Mouse (Mus musculus): Measurements from ENCODE around the gene Gm28035.

The Gm28035 gene

GRCm38 (mm10) chr2:30238906-30239465, 1.4 kb upstream of the Gm28035 start:
- no peak for DNase-seq

DNA sequence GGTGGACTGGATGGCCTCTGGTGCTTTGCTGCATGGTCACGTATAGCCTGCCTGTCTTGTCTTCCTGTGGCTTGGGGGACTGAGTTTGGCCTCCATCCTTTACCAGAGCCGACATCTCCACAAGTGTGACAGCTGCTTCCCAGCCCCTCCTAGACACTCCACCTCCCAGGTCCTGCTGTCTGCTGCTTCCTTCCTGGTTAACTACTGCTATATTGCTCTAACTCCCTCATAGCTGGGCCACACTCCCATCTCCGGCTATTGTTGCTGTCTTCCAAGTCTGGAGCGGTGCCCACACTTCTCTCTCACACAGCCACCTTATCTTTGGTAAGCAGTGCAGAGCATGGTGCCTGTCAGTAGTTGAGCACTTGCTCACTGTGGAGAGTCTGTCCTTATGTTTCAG, 590 bp upstream of the Gm28035 start:
- no peak for DNase-seq

- DNase-seq, result no peak
Measured at GRCm38 (mm10) chr2:30242509-30242908, 2.1 kb downstream of the Gm28035 start.

DNA sequence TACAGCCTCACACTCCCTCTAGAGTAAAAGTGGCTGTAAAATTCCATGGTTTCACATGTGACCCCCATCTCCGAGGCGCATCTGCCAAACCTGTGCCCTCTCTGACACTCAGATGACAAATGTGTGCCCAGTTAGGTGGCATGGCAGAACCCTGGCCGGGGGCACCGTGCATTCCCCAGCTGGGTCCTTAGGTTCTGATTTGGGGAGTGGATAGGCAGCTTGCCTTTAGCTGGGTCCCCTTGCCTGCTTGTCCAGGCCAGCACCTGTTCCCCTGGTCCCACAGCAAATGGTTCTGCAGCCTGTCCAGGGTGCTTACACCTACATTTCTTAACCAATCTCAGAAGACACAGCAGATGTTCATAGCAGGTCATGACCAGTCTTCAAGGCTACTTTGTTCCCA, 3.0 kb downstream of the Gm28035 start:
- DNase-seq, result no peak

DNA sequence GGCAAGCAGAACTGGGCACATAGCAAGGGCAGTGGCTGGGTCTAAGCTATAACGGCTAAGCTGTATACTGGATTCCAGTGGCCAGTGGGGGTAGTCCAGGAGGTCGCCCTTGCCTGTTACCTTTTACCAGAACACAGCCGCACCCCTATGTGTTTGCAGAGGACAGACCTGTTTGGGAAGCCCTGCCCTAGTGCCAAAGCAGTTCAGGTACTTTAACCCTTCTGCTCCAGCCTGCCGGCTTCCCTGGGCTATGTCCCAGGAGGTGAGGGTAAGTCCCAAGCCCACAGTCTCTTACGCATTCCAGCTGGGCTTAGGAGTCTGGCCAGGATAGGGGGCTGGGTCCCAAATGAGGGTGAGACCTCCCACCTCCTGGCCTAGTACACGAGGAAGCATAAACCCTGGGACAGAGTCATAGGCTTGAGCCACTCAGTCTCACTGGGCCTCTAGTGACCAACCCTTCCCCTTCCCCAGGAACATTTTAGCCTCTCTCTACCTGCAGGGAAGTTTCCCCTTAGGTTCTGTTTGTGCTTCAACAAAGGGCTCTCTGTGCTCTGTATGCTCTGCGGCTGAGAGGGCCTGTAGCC, 4.3 kb downstream of the Gm28035 start:
- no peak for DNase-seq

GRCm38 (mm10) chr2:30247036-30247435, 6.7 kb downstream of the Gm28035 start:
- no peak for DNase-seq

- no peak for DNase-seq
Measured at GRCm38 (mm10) chr2:30247681-30248080, 7.3 kb downstream of the Gm28035 start.

DNA sequence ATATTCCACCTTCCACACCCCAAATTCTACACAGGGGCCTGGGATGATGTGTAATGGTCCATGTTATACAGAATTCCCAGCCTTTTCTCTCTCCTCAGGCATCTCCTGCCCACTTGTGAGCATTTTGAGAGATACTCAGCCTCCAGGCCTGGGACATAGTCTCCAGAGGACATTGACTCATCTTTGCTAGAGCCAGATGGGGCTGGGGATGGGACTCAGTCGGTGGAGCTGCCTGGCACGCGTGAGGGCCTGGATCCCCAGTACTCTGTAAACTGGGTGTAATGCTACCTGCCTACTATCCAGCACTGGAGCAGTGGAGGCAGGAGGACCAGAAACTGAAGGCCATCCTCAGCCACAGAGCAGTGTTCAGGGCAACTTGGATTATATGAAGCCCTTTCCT, 8.8 kb downstream of the Gm28035 start:
- DNase-seq, result no peak

DNA sequence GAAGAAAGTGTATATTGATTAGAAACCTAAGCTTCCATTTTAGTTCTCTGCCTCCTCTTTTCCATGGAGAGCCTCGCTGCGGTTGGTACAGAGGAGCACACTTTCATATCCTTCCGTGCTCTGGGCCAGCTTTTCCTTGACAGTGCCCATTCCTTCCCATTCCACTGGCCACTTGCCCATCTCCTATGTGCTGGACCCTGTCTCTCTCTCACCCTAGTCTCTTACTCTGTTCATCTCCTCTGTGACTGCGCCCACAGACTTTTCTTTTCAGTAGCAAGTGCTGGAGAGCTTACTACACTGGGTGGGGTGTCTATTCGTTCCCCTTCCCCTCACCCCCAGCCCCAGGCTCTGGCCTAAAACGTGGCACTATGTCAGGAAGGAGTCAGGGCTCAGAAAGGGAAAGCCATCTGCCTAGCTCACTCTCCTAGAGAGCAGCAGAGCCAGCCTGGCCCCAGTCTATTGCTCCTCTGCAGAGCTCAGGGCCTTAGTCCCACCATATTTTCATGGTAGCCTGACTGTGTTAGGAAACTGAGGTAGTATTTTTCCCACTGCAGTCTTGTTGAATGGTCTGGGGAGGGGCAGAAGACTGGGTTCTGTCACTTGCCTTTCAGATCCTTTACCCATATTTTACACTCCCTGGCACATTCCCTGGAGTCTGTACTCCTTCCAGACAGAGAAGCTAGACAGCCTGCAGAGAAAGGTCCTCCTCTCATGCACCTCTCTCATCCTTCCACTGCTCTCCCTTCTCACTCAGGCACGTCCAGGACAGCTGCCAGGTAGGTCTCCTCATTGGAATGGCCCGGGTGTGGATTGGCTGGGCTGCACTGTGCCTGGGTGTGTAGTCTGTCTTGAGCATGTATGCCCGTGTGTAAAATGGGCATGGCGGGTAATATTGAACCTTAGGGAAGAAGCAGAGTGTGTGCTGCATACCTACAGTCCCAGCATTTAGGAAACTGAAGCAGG, 10.1 kb downstream of the Gm28035 start:
- DNase-seq, result no peak

DNA sequence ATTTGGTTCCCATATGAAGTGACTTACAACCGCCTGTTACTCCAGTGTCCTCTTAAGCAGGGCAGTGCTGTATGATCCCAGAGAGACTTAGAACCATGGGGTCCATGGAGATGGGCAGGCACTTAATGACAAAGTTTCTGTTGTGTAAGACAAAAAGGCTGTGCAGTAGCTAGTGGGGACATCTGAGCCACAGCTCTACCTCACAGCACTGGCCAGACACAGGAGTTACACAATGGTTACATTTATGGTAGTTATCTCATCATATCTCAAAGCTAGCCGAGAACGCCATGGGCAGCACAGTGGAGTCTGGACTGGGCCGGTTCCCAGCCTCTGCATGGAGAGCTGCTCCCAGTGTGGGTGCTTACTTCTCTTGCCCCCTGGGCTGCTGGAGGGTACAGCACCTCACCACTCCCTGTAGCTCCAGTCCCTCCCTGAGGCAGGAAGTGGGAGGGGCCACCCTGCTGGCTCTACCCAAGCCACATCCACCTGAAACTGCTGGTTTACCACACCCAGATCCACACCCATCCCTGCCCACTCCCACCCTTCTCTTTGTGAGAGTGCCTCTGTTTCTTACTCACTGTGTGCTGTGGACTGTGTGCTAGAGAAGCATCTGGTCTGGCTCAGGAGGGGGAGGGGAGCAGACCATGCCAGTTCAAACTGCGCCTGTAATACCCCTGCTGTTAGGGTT, 11.2 kb downstream of the Gm28035 start:
- peak; percentile 88 for DNase-seq

DNA sequence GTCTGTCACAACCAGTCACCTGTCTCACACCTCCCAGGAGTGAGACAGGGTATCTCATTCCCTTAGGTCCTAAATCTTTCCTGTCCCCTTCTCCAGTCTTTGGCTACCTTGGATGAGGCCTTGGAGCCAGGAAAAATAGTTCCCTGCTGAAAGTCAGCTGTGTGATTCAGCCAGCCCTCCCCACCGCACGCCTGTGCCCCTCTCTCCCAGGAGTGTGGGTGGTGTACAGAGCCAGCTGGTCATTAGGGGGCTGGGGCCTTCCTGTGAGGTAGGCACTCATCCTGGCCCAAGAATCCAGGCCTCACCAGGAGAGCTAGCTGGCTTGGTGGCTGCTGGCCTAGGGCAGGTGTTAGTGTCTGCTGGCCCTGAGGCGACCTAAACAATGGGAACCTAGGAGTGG, 12.2 kb downstream of the Gm28035 start:
- no peak for DNase-seq

DNA sequence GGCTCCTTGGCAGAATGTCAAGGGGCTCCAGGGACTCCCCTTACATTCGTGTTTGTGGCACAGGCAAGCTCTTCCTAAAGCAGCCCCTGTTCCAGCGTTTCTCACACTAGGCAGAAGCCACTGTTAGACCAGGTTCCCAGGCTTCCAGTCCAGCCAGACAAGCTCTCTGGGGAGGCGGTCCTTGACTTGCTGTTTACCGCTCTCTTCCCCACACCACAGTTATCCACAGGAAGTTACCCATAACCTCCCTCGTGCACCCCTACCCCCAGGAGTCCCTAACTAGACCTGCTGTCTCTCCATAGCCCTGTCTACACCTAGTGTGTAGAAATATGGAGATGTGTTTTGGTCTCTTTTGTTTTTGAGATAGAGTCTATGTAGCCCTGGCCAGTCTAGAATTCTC, 13.4 kb downstream of the Gm28035 start:
- peak; percentile 38 for DNase-seq

GRCm38 (mm10) chr2:30255631-30256395, 15.4 kb downstream of the Gm28035 start:
- DNase-seq, result no peak

DNA sequence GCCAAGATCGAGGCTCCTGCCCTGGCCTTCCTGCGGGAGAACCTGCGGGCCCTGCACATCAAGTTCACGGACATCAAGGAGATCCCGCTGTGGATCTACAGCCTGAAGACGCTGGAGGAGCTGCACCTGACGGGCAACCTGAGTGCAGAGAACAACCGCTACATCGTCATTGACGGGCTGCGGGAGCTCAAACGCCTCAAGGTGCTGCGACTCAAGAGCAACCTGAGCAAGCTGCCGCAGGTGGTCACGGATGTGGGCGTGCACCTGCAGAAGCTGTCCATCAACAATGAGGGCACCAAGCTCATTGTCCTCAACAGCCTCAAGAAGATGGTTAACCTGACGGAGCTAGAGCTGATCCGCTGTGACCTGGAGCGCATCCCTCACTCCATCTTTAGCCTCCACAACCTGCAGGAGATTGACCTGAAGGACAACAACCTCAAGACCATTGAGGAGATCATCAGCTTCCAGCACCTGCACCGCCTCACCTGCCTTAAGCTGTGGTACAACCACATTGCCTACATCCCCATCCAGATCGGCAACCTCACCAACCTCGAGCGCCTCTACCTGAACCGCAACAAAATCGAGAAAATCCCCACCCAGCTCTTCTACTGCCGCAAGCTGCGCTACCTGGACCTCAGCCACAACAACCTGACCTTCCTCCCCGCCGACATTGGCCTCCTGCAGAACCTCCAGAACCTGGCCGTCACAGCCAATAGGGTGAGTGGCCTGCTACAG, 16.4 kb downstream of the Gm28035 start:
- DNase-seq, result no peak

DNA sequence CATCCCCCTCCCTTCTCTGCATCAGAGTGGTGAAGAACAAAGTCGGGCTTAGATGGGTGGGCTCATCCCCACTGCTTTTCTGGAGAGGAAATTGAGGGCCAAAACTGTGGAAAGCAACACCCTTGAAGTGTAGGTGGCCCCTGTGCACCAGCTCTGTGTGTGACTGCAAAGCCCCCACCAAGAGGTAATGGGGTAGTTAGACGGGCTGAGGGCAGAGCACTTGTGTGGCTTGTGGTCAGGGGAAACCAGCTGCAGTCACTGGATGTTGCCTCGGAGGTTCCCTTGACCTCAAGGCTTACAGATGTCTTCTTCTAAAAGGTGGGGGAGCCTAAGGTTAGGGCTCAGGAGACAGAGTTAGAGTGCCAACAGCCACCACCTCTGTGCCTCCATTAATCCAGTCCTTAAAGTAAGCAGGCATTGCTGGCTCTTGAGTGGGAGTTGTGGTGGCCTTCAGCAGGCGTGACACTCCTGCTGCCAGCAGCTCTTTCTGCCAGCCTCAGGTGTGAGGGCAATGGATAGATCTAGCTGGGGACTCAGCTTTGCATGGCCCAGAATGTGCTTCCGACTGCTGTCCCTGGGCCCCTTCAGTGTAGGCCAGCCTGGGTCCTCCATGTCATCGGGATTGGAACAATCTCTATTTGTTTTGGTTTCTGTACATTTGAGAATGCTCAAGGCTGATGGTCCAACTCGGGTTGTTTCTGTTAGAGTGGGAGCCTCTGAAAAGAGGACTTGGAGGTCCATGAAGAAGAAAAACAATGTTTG, 17.5 kb downstream of the Gm28035 start:
- DNase-seq, result no peak

DNA sequence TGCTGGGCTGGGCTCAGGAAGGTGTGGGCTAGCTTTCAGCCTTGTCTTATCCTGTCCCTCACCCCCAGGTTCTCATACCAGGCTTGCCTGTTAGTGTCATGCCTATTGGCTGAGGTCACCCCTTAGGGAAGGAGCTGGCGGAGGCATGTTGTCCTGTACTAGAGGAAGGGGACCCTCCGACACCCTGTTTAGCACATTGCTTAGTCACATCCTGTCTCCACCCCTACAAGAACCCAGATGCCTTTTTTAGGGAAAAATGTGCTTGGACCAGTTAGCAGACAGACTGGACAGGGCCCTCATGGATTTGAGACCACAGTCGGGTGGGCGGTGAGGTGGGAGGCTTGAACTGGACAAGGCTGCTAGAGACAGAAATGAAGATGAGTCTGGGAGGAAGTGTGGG, 18.2 kb downstream of the Gm28035 start:
- no peak for DNase-seq

DNA sequence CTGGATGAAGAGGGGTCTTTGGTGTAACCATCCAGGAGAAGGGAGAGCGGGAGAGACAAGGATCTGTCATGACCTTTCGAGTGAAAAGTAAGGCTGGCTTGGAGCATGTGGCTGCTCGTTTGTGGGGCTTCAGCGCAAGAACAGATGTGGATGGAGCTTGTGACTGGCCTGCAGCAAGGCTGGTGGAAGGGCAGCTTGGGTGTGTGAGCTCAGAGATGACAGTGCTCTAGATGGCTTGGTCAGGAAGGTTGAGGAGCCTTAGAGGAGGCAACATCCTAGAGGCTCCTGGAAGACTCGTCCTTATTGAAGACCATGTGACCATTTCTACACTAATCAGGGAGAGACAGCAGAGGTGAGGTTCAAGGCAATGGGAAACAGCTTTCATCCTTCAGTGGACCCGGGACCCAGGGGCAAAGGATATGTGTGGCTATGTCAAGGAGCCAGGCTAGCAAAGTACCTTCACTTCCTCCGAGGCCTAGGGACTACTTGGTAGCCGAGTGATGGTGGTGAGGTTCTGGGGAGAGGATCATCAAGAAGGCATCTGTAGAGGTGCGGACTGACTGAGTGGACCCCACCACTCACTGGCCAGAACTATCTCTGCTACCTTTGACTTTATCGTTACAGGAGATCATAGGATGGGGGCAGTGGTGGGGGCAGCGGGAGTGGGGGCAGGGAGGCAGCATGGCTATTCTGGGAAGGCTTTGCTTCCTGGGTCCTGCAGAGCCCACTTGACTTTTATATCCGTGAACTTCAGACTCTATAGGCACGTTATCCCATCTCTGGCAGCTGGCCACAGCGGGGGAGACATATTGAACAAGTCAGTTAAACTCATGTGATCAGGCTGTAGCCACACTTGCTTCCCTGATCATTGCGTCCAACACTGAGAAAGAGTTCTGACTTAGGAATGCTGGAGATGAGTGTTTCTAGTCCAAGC, 19.0 kb downstream of the Gm28035 start:
- DNase-seq, result no peak

- no peak for DNase-seq
Measured at GRCm38 (mm10) chr2:30261064-30261736, 20.8 kb downstream of the Gm28035 start.
